Mouse (Mus musculus) erythroblast, embryonic 14.5 days (primary cell): Measurements from ENCODE around the gene Mesd.

ENCODE experiments used
- GATA1 ChIP-seq: IDR thresholded peaks from 2 replicates; pipeline ENCODE4 v1.6.1; 2012; ENCODE audit warnings: low read length, inconsistent platforms, mixed read lengths
- TAL1 ChIP-seq: IDR thresholded peaks from 3 replicates; pipeline ENCODE4 v1.6.1; 2012; ENCODE audit warnings: low read length, inconsistent platforms, mixed read lengths

GRCm38 (mm10) chr7:83902296-83903145 lies 18.3 kb downstream of the Mesd start:
- TF ChIP-seq TAL1 = no peak
- no peak for TF ChIP-seq GATA1
